Mouse (Mus musculus) WW6 (cell line): ENCODE results near the gene Dennd1c.
"Not testable (repeated sequence)": the region's sequence is repeated elsewhere in the genome, so short reads cannot be mapped to it uniquely, and the experiment has no call there.

ENCODE experiments used
- DNase-seq: peaks from one replicate; pipeline ENCODE4 v3.0.0-alpha.2; 2013; ENCODE audit warnings: low read depth, low spot score

Dennd1c gene

GRCm38 (mm10) chr17:57095855-57096622 lies 17.7 kb upstream of the Dennd1c start:
- DNase-seq, result peak; percentile 52

DNA sequence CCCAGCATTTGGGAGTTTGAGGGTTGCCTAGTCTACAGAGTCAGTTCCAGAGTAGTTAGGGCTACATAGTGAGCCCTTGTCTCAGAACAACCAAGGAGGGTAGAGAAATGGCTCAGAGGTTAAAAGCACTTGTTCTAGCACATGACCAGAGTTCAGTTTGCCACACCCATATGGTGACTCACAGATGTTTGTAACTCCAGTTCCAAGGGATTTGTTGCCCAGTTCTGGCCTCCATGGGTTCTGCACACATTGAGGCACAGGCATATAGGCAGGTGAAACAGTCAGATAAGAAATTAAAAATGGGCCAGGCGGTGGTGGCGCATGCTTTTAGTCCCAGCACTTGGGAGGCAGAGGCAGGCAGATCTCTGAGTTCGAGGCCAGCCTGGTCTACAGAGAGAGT lies 15.9 kb upstream of the Dennd1c start:
- DNase-seq, result no peak

- DNase-seq, result no peak
Observed at GRCm38 (mm10) chr17:57087049-57087832, 8.9 kb upstream of the Dennd1c start, which contains the start of gene Tubb4a. Gene Tubb4a (minus strand): TSS chr17:57087782.

GRCm38 (mm10) chr17:57085970-57086757 lies 7.8 kb upstream of the Dennd1c start:
- DNase-seq, result no peak

DNA sequence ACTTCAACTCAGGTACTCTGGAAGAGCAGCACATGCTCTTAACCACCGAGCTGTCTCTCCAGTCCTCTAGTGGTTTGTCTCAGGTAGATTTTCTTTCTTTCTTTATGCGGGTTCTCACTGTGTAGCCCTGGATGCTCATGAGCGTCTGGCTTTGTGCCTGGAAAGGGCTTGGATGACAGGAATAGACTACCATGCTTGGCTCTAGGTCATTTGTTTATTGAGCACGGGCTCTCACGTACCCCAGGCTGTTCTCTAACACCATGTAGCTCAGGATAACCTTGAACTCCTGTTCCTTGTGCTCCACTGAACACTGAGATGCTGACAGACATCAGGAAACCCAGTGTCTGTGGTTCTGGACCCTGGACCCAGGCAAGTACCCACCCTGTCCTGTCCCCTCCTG lies 4.2 kb upstream of the Dennd1c start:
- no peak for DNase-seq

- DNase-seq, result no peak
Observed at GRCm38 (mm10) chr17:57081234-57081842, 3.0 kb upstream of the Dennd1c start.

GRCm38 (mm10) chr17:57079919-57080318 lies 1.6 kb upstream of the Dennd1c start:
- DNase-seq, result no peak

DNA sequence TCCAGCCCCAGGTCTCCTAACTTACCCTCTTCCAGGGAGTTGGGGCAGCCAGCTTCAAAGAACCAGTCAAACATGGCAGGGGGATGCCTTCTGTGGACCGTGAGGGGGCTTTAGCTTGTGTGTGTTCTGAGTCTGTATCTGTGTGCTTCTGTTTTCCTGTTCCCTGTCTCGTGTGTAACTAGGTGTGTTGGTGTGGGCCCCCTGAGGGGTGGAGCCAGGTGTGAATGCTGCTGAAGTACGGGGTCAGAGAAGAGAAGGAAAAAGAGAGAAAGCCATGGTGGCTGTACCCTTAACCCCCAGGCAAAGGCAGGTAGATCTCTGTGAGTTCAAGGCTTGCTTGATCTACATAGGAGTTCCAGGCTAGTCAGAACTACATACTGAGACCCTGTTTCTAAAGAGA lies 1.4 kb downstream of the Dennd1c start:
- no peak for DNase-seq

DNA sequence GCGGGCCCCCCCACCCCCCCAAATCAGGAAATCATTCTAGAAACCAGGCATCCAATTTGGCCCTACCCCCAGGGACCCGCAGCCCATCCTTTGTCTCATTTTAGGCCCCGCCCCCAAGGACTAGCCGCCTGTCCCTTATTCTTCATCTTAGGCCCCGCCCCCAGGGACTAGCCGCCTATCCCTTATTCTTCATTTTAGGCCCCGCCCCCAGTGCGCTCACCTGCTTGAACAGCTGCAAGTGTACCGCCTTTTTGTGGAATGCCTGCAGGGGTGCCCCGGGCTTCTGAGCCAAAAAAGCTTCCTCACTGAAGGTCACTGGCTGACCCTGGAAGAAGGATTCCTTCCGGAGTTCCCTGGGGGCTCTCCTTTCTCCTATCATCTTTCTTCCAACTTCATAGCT lies 7.6 kb downstream of the Dennd1c start:
- DNase-seq, result peak; percentile 91

DNA sequence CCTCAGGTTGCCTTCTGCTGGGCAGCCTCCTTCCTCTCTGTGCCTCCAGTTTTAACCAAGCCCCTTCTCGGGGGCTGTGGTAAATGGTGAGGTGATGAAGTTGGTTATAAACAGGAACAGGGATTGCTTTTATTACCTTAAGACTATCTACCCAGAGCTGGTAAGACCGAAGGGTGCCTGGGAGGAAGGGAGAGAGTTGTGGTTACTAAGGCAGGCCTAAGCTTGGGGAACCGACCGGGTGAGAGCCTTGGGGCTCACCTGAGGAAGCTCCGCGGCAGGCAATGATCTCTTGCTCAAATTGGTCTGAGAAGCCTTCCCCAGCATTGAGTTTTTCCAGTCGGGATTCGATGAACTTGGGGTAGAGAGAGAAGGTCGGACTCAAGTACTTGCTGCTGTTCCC lies 8.0 kb downstream of the Dennd1c start:
- no peak for DNase-seq

- no peak for DNase-seq
Observed at GRCm38 (mm10) chr17:57066908-57067307, 11.4 kb downstream of the Dennd1c start.

DNA sequence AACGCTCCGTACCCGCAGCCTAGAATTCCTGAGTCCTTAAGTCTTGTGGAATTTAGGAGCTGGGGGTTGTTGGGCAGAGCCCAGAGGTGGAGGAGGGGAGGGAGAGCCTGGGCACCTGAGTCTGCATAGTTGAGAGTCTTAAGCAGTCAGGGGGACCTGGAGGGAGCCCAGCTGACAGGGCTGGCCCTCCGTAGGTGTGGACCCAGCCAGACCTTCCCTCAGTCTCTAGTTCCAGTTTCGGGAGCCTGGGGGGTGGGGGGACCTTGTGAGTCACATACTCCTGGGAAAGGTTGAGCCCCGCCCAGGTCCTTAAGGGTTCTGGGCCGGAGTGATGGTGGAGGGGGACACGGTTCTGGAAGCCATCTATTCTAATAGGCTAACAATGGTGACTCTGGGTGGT lies 15.3 kb downstream of the Dennd1c start:
- DNase-seq, result no peak

GRCm38 (mm10) chr17:57062548-57062947 lies 15.8 kb downstream of the Dennd1c start:
- DNase-seq, result no peak

DNA sequence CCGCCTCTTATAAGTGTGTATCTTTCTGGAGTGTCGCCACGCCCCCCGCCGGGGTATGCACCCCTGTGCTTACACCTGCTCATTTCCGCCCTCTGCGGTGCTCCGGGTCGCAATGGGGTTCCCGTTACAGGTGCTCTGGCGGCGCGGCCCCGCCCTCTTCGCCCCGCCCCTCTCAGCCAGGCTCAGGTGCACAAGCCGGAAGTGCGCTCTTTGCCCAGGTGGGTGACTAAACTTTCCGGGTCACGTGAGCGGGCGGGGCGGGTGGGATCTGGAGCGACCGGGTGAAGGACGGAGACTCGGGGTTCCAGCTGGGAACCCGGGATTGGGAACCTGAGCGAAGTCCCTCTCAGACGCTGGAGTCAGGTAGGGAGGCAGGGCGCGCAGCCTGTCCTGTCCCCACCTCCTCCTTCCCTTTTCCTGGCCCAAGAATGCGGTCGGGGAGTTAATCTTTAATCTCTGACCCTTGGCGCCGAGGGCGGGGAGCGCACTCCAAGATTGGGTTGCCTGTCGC lies 16.2 kb downstream of the Dennd1c start:
- DNase-seq, result no peak

DNA sequence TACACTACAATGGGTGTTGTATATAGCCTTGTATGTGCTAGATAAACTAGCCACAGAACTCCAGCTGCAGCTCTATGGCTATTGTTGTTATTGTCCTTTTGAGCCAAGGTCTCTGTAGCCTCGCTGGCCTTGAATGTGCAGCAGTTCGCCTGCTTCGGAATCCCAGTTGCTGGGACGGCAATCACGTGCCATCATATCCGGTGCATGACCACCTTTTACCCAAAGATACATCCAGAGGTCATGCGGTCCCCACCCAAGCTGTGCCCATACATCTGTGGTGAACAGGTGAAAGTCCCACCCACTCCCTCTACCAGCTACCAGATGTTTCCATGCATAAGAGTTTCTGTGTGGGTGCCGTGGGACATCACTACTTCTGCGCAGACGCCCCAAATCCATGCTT lies 17.2 kb downstream of the Dennd1c start:
- no peak for DNase-seq

GRCm38 (mm10) chr17:57060231-57060801 lies 18.0 kb downstream of the Dennd1c start:
- DNase-seq, result peak; percentile 94

GRCm38 (mm10) chr17:57059486-57059977 lies 18.8 kb downstream of the Dennd1c start, which contains the start of gene Slc25a23:
Gene Slc25a23 (minus strand): TSS chr17:57059863.
- DNase-seq, result no peak

- no peak for DNase-seq
Observed at GRCm38 (mm10) chr17:57058891-57059485, 19.3 kb downstream of the Dennd1c start, which contains the start of gene Crb3. Gene Crb3 (plus strand): TSS chr17:57059105.

DNA sequence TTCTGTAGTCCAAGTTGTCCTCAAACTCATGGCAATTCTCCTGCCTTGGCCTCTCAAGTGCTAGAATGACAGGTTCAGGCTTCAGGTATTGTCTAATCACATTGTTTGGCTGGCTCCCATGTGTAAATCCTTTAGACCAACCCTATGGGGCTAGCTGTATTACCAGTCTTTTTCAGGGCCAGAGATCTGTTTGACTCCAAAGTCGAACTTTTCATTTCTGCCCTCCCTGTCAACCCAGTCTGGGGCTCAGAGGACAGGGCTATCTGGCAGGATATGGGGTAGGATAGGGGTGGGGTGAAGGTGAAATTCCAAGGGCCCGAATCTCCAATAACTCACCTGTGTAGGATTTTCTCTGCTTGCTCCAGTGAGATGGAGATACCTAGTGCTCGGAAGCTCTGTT lies 22.1 kb downstream of the Dennd1c start:
- no peak for DNase-seq

DNA sequence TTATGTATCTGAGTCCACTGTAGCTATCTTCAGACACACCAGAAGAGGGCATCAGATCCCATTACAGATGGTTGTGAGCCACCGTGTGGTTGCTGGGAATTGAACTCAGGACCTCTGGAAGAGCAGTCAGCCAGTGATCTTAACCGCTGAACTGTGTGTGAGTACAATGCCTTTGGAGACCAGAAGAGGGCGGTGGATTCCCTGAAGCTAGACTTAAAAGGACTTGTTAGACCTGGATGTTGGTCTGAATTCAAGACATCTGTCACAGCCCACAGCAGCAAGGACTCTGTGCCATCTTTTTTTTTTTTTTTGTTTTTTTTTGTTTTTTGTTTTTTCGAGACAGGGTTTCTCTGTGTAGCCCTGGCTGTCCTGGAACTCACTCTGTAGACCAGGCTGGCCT lies 26.6 kb downstream of the Dennd1c start:
- not testable (repeated sequence) for DNase-seq
